Mouse (Mus musculus): ENCODE measurements around the gene Dusp1. TPM values are rescaled to one million over a fixed set of nuclear protein-coding genes. Genes with fewer than 3 reads are reported as not detected.

The Dusp1 gene
- polyA plus RNA-seq, 1 experiment from 2014 or later, result 25.9 TPM

DNA sequence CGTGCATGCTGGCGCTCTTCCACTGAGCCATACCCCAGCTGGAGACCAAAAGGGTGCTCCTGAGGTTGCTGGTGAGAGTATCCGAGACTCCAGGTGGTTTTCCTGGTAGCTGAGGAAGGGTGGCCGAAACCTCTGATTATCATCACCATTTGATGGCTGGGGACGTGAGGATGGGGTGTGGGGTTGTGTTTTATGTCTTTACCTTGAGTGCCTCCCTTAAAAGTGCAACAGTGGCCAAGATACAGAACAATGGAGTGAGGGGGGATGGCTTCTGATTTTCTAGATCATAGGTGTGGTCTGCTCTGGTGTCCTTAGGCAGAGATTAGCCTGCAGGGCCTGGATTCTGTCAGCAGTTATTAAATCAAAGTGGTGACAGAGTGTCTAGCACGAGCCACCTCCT is 17.5 kb upstream of the Dusp1 start:
- H3K27ac ChIP-seq (ENCODE audit: low read length), result no peak overlapping the region
- no peak overlapping the region for H3K4me2 ChIP-seq (ENCODE audit: low read depth, low read length)
- peaks cover 21% of the 10 kb centered on the region for H3K4me1 ChIP-seq (ENCODE audit: control insufficient read depth, low read depth, low read length)
- WGBS (ENCODE audit: insufficient replicate concordance), result 64% methylated on average over 6 of the region's 6 CpGs
- no peaks in the 10 kb centered on the region for H3K27me3 ChIP-seq (ENCODE audit: control insufficient read depth, insufficient read depth, low read depth, low read length)
- H3K36me3 ChIP-seq (ENCODE audit: control insufficient read depth, insufficient read depth), result no peaks in the 10 kb centered on the region
- H3K9ac ChIP-seq (ENCODE audit: low read depth, low read length), result no peak overlapping the region
- no peak overlapping the region for H3K4me3 ChIP-seq (ENCODE audit: low read depth, low read length)
- no peaks in the 10 kb centered on the region for H3K9me3 ChIP-seq (replicated peaks; ENCODE audit: control insufficient read depth, low read length)
- no peak for ATAC-seq (ENCODE audit: low read depth)

DNA sequence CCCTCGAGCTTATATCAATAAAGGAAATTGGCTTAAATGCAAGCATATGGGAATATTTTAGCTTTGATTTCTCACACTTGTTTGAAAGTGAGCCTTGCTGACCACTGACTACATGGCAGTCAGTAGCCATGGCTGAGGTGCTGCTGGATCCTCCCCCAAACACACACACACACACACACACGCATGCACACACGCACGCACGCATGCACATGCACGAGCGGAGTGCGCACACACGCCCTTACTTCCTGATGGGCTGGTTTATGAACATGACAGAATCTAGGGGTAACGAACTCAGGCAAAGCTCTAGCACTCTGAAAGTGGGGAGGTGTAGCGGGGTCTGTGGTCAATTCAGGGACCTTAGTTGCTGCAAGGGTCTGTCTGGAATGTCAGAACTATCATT is 16.8 kb upstream of the Dusp1 start:
- Histone ChIP-seq H3K36me3 (ENCODE audit: control insufficient read depth, insufficient read depth) (no peaks in the 10 kb centered on the region), H3K4me1 (ENCODE audit: control insufficient read depth, low read depth, low read length) (peaks cover 18% of the 10 kb centered on the region), H3K9ac (ENCODE audit: low read depth, low read length) (no peak overlapping the region), H3K27me3 (ENCODE audit: control insufficient read depth, insufficient read depth, low read depth, low read length) (no peaks in the 10 kb centered on the region), H3K27ac (ENCODE audit: low read length) (no peak overlapping the region), H3K9me3 (replicated peaks; ENCODE audit: control insufficient read depth, low read length) (no peaks in the 10 kb centered on the region), H3K4me3 (ENCODE audit: low read depth, low read length) (no peak overlapping the region), H3K4me2 (ENCODE audit: low read depth, low read length) (no peak overlapping the region)
- WGBS (ENCODE audit: insufficient replicate concordance), result 84% methylated on average over 11 of the region's 11 CpGs
- ATAC-seq (ENCODE audit: low read depth), result no peak

DNA sequence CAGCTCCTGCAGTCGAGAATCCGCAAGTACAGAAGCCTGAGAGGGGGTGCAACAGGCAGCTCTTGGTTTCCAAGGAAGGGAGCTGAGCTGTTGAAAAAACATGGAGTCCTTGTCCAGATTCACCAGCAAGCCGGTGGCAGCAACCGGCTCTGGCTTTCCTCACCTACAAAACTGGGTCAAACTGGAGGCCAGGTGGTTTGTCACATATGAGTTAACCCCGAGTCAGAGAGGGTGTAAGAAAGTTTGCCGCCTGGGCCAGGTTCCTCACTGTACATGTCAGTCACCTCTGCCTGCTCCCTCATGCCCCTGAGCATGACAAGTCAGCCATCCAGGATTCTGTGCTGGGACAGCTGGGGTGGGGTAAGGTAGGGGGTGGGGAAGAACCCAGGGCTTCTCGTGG is 16.2 kb upstream of the Dusp1 start:
- H3K27me3 ChIP-seq (ENCODE audit: control insufficient read depth, insufficient read depth, low read depth, low read length), result no peaks in the 10 kb centered on the region
- no peak for ATAC-seq (ENCODE audit: low read depth)
- H3K4me3 ChIP-seq (ENCODE audit: low read depth, low read length), result no peak overlapping the region
- no peak overlapping the region for H3K4me2 ChIP-seq (ENCODE audit: low read depth, low read length)
- H3K36me3 ChIP-seq (ENCODE audit: control insufficient read depth, insufficient read depth), result no peaks in the 10 kb centered on the region
- H3K4me1 ChIP-seq (ENCODE audit: control insufficient read depth, low read depth, low read length), result peaks cover 15% of the 10 kb centered on the region
- no peak overlapping the region for H3K27ac ChIP-seq (ENCODE audit: low read length)
- H3K9me3 ChIP-seq (replicated peaks; ENCODE audit: control insufficient read depth, low read length), result no peaks in the 10 kb centered on the region
- WGBS (ENCODE audit: insufficient replicate concordance), result 68% methylated on average over 7 of the region's 7 CpGs
- H3K9ac ChIP-seq (ENCODE audit: low read depth, low read length), result no peak overlapping the region

DNA sequence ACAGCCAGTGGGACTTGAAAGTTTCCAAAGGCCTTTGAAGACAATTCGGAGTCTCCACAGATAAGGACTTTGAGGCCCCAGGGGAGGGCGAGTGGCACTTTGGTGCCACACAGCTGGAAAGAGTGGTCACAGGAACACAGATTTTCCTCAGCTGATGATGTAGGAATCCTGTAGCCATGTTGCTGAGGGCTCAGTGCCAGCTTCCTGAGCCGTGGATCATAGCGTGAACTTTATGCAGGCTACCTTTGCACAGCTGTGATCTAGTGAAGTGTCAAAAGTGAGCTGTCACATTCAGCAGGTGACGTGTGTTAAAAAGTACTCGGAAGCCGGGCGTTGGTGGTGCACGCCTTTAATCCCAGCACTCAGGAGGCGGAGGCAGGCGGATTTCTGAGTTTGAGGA is 15.4 kb upstream of the Dusp1 start:
- 74% methylated on average over 11 of the region's 11 CpGs for WGBS (ENCODE audit: insufficient replicate concordance)
- no peak overlapping the region for H3K4me3 ChIP-seq (ENCODE audit: low read depth, low read length)
- H3K27me3 ChIP-seq (ENCODE audit: control insufficient read depth, insufficient read depth, low read depth, low read length), result no peaks in the 10 kb centered on the region
- no peaks in the 10 kb centered on the region for H3K9me3 ChIP-seq (replicated peaks; ENCODE audit: control insufficient read depth, low read length)
- no peak for ATAC-seq (ENCODE audit: low read depth)
- no peaks in the 10 kb centered on the region for H3K36me3 ChIP-seq (ENCODE audit: control insufficient read depth, insufficient read depth)
- no peak overlapping the region for H3K4me2 ChIP-seq (ENCODE audit: low read depth, low read length)
- H3K4me1 ChIP-seq (ENCODE audit: control insufficient read depth, low read depth, low read length), result peaks cover 15% of the 10 kb centered on the region
- H3K9ac ChIP-seq (ENCODE audit: low read depth, low read length), result no peak overlapping the region
- H3K27ac ChIP-seq (ENCODE audit: low read length), result no peak overlapping the region

DNA sequence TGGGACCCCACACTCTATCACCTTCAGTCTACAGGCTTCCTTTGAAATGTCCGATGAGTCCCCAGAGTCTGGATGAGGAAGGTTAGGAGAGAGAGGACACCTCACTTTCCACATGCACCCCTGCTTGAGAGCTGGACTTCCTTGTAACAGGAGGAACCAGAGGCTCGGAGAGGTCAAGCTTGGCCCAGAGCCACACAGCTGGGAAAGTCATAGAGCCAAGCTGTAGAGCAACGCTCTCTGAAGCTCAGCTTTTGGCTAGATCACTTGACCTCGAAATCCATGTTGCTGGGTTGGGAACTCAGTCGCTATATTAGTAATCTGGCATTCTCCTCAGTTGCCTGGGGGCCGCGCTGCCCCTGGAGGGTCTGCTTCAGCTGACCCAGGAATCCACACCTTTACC is 14.9 kb upstream of the Dusp1 start:
- Histone ChIP-seq H3K27me3 (ENCODE audit: control insufficient read depth, insufficient read depth, low read depth, low read length) (no peaks in the 10 kb centered on the region), H3K9me3 (replicated peaks; ENCODE audit: control insufficient read depth, low read length) (no peaks in the 10 kb centered on the region), H3K4me1 (ENCODE audit: control insufficient read depth, low read depth, low read length) (peaks cover 15% of the 10 kb centered on the region), H3K27ac (ENCODE audit: low read length) (no peak overlapping the region), H3K4me2 (ENCODE audit: low read depth, low read length) (no peak overlapping the region), H3K9ac (ENCODE audit: low read depth, low read length) (no peak overlapping the region), H3K4me3 (ENCODE audit: low read depth, low read length) (no peak overlapping the region), H3K36me3 (ENCODE audit: control insufficient read depth, insufficient read depth) (no peaks in the 10 kb centered on the region)
- 76% methylated on average over 7 of the region's 7 CpGs for WGBS (ENCODE audit: insufficient replicate concordance)
- no peak for ATAC-seq (ENCODE audit: low read depth)

DNA sequence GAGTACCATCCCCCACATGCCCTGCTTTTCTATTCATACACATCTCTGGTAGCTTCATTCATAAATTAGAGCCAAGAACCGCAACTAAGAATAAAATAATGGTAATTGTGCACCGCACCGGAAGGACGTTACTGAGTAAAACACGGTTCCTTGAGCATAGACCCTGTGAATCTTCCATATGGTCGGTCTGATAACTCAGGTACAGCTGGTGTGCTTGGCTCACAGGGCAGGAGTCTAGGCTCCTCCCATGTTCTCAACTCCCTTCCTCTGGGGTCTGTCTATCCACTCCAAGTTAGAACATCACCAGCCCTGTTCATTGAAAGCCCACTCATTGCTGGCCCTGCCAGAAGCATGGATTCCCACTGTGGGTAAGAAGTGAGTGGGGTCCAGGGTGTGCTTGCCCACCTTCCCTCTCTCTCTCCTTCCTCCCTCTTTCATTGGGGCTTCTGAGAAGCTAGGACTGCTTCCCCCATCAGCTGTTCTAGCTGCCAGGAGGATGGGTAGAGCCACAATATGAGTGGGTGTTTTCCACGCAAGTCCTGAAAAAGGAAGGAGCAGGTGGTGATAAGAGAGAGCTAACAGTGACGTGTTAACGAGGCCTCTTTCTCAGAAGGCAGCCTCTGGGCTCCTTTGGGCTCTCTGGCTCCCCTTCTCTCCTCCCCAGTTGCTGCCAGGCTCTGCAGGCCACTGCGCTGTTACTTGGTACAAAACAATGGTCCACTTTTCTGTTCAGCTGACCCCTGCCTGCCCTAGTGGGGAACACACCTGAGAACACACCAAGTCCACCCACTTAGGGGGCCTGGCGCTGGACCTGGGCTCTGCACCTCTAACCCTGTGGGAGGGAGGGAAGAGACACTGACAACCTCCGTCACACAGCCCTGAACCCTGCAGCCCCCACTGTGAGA is 14.1 kb upstream of the Dusp1 start:
- 55% methylated on average over 12 of the region's 12 CpGs for WGBS (ENCODE audit: insufficient replicate concordance)
- ATAC-seq (ENCODE audit: low read depth), result no peak
- no peak overlapping the region for H3K4me2 ChIP-seq (ENCODE audit: low read depth, low read length)

DNA sequence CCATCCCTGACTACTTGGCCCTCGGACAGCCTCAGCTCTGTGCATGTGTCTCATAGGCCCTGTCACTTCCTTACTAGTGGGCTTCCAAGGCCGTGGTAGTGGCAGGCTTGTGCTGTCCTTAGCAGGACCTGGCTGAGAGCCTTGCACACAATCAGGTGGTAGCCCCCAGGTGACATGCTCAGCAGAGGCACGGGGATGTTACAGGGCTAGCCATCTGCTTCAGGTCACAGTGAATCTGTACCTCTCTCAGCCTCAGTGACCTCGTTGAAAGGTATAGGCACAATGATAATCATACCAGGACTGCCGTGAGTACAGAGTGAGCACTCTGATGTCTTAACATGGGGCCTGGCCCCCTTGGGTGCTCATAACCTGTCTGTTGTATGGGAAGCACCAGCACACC is 12.8 kb upstream of the Dusp1 start:
- no peak overlapping the region for H3K9ac ChIP-seq (ENCODE audit: low read depth, low read length)
- 61% methylated on average over 5 of the region's 5 CpGs for WGBS (ENCODE audit: insufficient replicate concordance)
- H3K27me3 ChIP-seq (ENCODE audit: control insufficient read depth, insufficient read depth, low read depth, low read length), result no peaks in the 10 kb centered on the region
- peaks cover 29% of the 10 kb centered on the region for H3K4me1 ChIP-seq (ENCODE audit: control insufficient read depth, low read depth, low read length)
- no peaks in the 10 kb centered on the region for H3K36me3 ChIP-seq (ENCODE audit: control insufficient read depth, insufficient read depth)
- no peak for ATAC-seq (ENCODE audit: low read depth)
- no peak overlapping the region for H3K27ac ChIP-seq (ENCODE audit: low read length)
- no peak overlapping the region for H3K4me2 ChIP-seq (ENCODE audit: low read depth, low read length)
- H3K9me3 ChIP-seq (replicated peaks; ENCODE audit: control insufficient read depth, low read length), result no peaks in the 10 kb centered on the region
- H3K4me3 ChIP-seq (ENCODE audit: low read depth, low read length), result no peak overlapping the region

More for the DNA sequence above, 14.1 kb upstream of the Dusp1 start:
- Histone ChIP-seq H3K4me1 (ENCODE audit: control insufficient read depth, low read depth, low read length) (peaks cover 21% of the 10 kb centered on the region), H3K27ac (ENCODE audit: low read length) (no peak overlapping the region), H3K4me3 (ENCODE audit: low read depth, low read length) (no peak overlapping the region), H3K9me3 (replicated peaks; ENCODE audit: control insufficient read depth, low read length) (no peaks in the 10 kb centered on the region), H3K27me3 (ENCODE audit: control insufficient read depth, insufficient read depth, low read depth, low read length) (no peaks in the 10 kb centered on the region), H3K36me3 (ENCODE audit: control insufficient read depth, insufficient read depth) (no peaks in the 10 kb centered on the region), H3K9ac (ENCODE audit: low read depth, low read length) (no peak overlapping the region)

DNA sequence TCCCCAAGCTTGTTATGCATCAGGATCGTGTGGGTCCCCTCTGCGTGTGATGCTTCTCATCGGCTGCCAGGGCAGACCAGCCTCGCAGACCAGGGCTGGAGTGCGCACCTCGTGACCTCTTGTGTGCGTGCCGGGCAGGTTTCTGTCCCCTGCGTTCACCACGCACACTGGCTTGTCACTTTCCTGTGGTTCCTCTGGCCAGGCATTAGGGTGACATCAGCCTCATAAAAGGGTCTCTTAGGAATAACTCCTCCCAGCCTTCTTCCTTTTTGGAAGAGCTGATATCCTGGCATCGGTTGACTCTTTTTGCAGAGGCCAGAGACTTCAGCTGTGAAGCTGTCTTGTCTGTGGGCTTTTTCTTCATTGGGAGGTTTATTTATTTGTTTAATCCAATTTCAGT is 12.2 kb upstream of the Dusp1 start:
- H3K27ac ChIP-seq (ENCODE audit: low read length), result no peak overlapping the region
- no peak for ATAC-seq (ENCODE audit: low read depth)
- H3K27me3 ChIP-seq (ENCODE audit: control insufficient read depth, insufficient read depth, low read depth, low read length), result no peaks in the 10 kb centered on the region
- peaks cover 29% of the 10 kb centered on the region for H3K4me1 ChIP-seq (ENCODE audit: control insufficient read depth, low read depth, low read length)
- H3K4me2 ChIP-seq (ENCODE audit: low read depth, low read length), result no peak overlapping the region
- no peak overlapping the region for H3K4me3 ChIP-seq (ENCODE audit: low read depth, low read length)
- 76% methylated on average over 11 of the region's 11 CpGs for WGBS (ENCODE audit: insufficient replicate concordance)
- no peaks in the 10 kb centered on the region for H3K36me3 ChIP-seq (ENCODE audit: control insufficient read depth, insufficient read depth)
- no peak overlapping the region for H3K9ac ChIP-seq (ENCODE audit: low read depth, low read length)
- H3K9me3 ChIP-seq (replicated peaks; ENCODE audit: control insufficient read depth, low read length), result no peaks in the 10 kb centered on the region

DNA sequence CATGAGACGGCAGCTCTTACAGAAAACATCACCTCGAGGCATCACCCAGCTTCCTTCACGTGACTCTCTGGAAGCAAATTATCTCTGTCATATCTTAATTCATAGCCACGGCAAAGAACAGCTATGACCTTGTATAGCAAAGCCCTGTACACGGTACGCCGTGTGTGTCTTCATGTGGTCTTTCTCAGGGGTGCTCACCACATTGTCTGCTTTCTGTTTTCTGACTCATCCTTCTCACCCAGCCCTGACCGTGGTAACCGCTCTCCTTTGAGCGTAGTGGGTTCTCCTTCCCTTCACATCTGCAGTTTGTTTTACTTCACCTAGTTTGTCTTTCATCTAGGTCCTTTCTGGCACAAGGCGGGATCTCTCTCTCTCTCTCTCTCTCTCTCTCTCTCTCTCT is 10.3 kb upstream of the Dusp1 start:
- no peaks in the 10 kb centered on the region for H3K9me3 ChIP-seq (replicated peaks; ENCODE audit: control insufficient read depth, low read length)
- no peak overlapping the region for H3K4me2 ChIP-seq (ENCODE audit: low read depth, low read length)
- no peak overlapping the region for H3K4me3 ChIP-seq (ENCODE audit: low read depth, low read length)
- no peak for ATAC-seq (ENCODE audit: low read depth)
- 80% methylated on average over 11 of the region's 11 CpGs for WGBS (ENCODE audit: insufficient replicate concordance)
- H3K4me1 ChIP-seq (ENCODE audit: control insufficient read depth, low read depth, low read length), result peaks cover 29% of the 10 kb centered on the region
- H3K27me3 ChIP-seq (ENCODE audit: control insufficient read depth, insufficient read depth, low read depth, low read length), result no peaks in the 10 kb centered on the region
- peaks cover 2% of the 10 kb centered on the region; the same call in 1 of the 2 replicates for H3K36me3 ChIP-seq (ENCODE audit: control insufficient read depth, insufficient read depth)
- H3K9ac ChIP-seq (ENCODE audit: low read depth, low read length), result no peak overlapping the region
- no peak overlapping the region for H3K27ac ChIP-seq (ENCODE audit: low read length)

Data from liver, embryonic 16.5 days (tissue).